Mouse (Mus musculus): Measurements from ENCODE around the gene Lrrc46. TPM values are rescaled to one million over a fixed set of nuclear protein-coding genes. Genes with fewer than 3 reads are reported as not detected.

Gene Lrrc46
- polyA plus RNA-seq, 1 experiment from 2014 or later, result 0.93 TPM

DNA sequence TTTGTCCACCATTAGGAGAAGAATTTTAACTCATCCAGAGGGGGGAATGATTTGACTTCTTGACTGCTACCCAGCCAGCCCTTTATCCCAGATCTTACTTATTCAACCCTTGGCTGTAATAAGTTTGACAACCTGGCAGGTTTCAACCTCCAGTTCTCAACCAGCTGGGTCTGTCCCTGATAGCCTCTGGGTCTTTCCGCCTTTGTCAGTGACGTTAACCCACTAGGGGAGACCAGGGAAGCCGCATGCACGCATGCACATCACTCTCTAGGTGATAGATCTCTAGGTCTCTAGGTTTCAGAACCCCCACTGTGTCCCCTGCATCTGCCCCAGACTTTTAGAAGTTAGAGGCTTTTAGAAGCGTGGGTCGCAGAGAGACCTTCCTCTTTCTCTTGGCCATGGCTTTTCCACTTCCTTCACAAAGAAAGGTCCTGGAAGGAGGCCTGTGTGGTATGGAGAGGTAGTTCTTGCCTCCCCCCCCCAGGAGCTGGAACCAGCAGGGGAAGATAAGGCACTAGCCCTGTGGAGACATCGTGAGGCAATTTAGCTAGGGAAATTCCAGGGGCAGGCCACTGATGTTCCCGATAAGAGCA, 31.9 kb downstream of the Lrrc46 start:
- H3K4me3 ChIP-seq (ENCODE audit: low read depth, low read length), result no peak overlapping the region
- H3K4me1 ChIP-seq (ENCODE audit: control insufficient read depth, insufficient read depth, low read length), result no peaks in the 10 kb centered on the region
- no peak overlapping the region for H3K27ac ChIP-seq (ENCODE audit: low read depth, low read length)
- no peak overlapping the region for H3K9ac ChIP-seq (ENCODE audit: low read depth, low read length)
- H3K27me3 ChIP-seq (ENCODE audit: control insufficient read depth, insufficient read depth, low read length), result peaks cover 50% of the 10 kb centered on the region
- no peaks in the 10 kb centered on the region for H3K36me3 ChIP-seq (ENCODE audit: control insufficient read depth, insufficient read depth, low read length)
- WGBS (ENCODE audit: insufficient replicate concordance), result 25% methylated on average over 8 of the region's 8 CpGs
- no peaks in the 10 kb centered on the region for H3K9me3 ChIP-seq (replicated peaks; ENCODE audit: control insufficient read depth, low read length)
- ATAC-seq (replicated peaks; ENCODE audit: insufficient number of reproducible peaks, low FRiP score, low TSS enrichment), result no peak
- no peak overlapping the region for H3K4me2 ChIP-seq

DNA sequence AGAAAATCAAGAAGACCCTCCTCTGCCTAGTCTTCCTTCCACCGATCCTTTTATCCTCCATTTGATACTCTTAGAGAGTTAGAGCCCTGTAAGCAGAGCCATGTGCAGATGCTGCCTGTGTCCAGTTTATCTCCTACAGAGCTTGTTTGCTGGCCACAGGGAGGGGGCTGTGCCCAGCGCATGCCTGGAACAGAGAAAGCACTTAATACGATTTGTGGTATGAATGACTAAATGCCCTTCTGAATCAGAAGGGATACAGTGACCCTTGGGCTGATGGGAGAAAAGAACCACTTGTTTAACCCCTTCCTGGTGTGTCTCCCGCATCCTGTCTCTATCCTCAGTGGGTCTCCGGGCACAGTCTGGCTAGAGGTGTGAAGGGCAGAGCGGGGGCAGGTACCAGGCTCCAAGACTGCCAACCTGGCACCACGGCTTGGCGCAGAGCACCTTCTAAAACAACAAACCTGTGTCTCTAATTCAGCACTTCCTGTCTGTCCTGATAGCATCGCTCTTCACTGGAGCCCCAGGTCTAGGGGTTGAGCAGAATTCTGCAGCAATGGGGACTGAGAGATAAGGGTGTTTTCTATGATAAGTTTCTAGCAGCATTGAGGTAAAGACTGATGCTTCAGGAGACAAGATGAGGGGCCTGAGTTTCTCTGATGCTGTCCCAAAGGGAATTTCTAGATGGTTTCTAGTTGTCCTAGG, 34.0 kb downstream of the Lrrc46 start:
- no peak for ATAC-seq (replicated peaks; ENCODE audit: insufficient number of reproducible peaks, low FRiP score, low TSS enrichment)
- Histone ChIP-seq H3K4me1 (ENCODE audit: control insufficient read depth, insufficient read depth, low read length) (no peaks in the 10 kb centered on the region), H3K4me2 (no peak overlapping the region), H3K27ac (ENCODE audit: low read depth, low read length) (no peak overlapping the region), H3K9me3 (replicated peaks; ENCODE audit: control insufficient read depth, low read length) (no peaks in the 10 kb centered on the region), H3K9ac (ENCODE audit: low read depth, low read length) (no peak overlapping the region), H3K36me3 (ENCODE audit: control insufficient read depth, insufficient read depth, low read length) (no peaks in the 10 kb centered on the region), H3K4me3 (ENCODE audit: low read depth, low read length) (no peak overlapping the region), H3K27me3 (ENCODE audit: control insufficient read depth, insufficient read depth, low read length) (peaks cover 55% of the 10 kb centered on the region)
- WGBS (ENCODE audit: insufficient replicate concordance), result 50% methylated on average over 9 of the region's 9 CpGs

DNA sequence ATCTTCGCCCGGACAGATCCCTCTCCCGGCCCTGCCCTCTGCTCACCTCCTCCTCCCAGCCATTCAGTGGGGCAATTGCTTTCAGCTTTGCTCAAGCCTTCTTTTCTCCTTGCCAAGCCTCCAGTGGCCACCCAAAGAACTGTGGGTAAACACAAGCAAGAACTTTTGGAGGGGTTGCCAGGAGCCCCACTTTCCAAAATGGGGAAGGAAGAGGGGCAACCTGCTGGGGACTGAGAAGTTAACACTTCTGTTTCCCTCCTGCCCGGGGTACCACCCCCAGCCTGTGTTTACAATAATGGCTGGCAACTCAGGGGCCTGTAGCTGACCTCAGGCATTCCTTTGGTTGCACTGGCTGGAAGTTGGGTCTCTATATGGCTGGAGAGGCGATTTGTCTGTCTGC, 38.0 kb downstream of the Lrrc46 start:
- H3K9me3 ChIP-seq (replicated peaks; ENCODE audit: control insufficient read depth, low read length), result no peaks in the 10 kb centered on the region
- H3K27ac ChIP-seq (ENCODE audit: low read depth, low read length), result no peak overlapping the region
- no peaks in the 10 kb centered on the region for H3K36me3 ChIP-seq (ENCODE audit: control insufficient read depth, insufficient read depth, low read length)
- peaks cover 42% of the 10 kb centered on the region for H3K27me3 ChIP-seq (ENCODE audit: control insufficient read depth, insufficient read depth, low read length)
- H3K4me2 ChIP-seq, result no peak overlapping the region
- H3K9ac ChIP-seq (ENCODE audit: low read depth, low read length), result no peak overlapping the region
- no peak overlapping the region for H3K4me3 ChIP-seq (ENCODE audit: low read depth, low read length)
- H3K4me1 ChIP-seq (ENCODE audit: control insufficient read depth, insufficient read depth, low read length), result no peaks in the 10 kb centered on the region
- 36% methylated on average over 5 of the region's 5 CpGs for WGBS (ENCODE audit: insufficient replicate concordance)
- ATAC-seq (replicated peaks; ENCODE audit: insufficient number of reproducible peaks, low FRiP score, low TSS enrichment), result no peak

- no peak overlapping the region for H3K27ac ChIP-seq (ENCODE audit: low read depth, low read length)
- peaks cover 66% of the 10 kb centered on the region for H3K27me3 ChIP-seq (ENCODE audit: control insufficient read depth, insufficient read depth, low read length)
Observed at GRCm38 (mm10) chr11:96997380-96997956, 43.7 kb downstream of the Lrrc46 start.

DNA sequence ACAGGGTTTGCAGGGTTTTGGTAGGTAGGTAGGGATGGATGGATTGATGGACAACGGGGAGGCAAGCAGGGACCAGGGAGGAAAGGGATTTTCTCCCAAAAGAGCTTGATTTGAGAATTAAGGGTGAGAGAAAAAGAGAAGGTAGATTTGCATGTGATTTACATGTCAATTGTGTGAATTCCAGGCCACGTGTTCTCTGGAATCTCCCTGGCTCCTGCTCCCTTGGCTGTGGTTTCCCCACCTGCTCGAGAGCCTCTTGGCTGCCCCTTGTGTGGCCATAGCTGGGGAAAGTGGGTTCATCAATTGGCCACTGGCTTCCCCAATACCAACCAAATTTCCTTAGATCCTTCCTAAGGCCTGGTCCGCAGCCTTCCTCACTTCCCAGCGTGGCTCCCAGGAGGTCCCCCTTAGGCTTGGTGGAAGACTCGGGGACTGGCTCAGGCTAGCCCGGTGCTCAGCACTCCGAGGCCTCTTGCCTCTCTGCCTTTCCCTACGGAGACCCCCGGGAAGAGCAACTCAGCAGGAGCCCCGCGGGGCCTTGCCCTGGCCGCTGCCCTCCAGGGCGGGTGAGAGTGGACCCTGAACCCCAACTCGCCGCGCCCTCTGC, 44.3 kb downstream of the Lrrc46 start:
- peaks cover 64% of the 10 kb centered on the region for H3K27me3 ChIP-seq (ENCODE audit: control insufficient read depth, insufficient read depth, low read length)
- no peaks in the 10 kb centered on the region for H3K36me3 ChIP-seq (ENCODE audit: control insufficient read depth, insufficient read depth, low read length)
- ATAC-seq (replicated peaks; ENCODE audit: insufficient number of reproducible peaks, low FRiP score, low TSS enrichment), result no peak
- no peak overlapping the region for H3K27ac ChIP-seq (ENCODE audit: low read depth, low read length)
- H3K4me1 ChIP-seq (ENCODE audit: control insufficient read depth, insufficient read depth, low read length), result 0 out of 2 replicates have a peak, but pooled peaks cover 13% of the 10 kb centered on the region
- peak overlapping the region; percentile 64 for H3K4me2 ChIP-seq
- H3K9ac ChIP-seq (ENCODE audit: low read depth, low read length), result peak overlapping the region; percentile 40
- peak overlapping the region; percentile 36 for H3K4me3 ChIP-seq (ENCODE audit: low read depth, low read length)
- 11% methylated on average over 17 of the region's 17 CpGs for WGBS (ENCODE audit: insufficient replicate concordance)
- no peaks in the 10 kb centered on the region for H3K9me3 ChIP-seq (replicated peaks; ENCODE audit: control insufficient read depth, low read length)

More at GRCm38 (mm10) chr11:96997380-96997956, 43.7 kb downstream of the Lrrc46 start:
- ATAC-seq (replicated peaks; ENCODE audit: insufficient number of reproducible peaks, low FRiP score, low TSS enrichment), result no peak
- Histone ChIP-seq H3K9me3 (replicated peaks; ENCODE audit: control insufficient read depth, low read length) (no peaks in the 10 kb centered on the region), H3K4me2 (peak overlapping the region; percentile 64), H3K4me3 (ENCODE audit: low read depth, low read length) (peak overlapping the region; percentile 36), H3K4me1 (ENCODE audit: control insufficient read depth, insufficient read depth, low read length) (0 out of 2 replicates have a peak, but pooled peaks cover 9% of the 10 kb centered on the region), H3K36me3 (ENCODE audit: control insufficient read depth, insufficient read depth, low read length) (no peaks in the 10 kb centered on the region), H3K9ac (ENCODE audit: low read depth, low read length) (peak overlapping the region; percentile 40)
- WGBS (ENCODE audit: insufficient replicate concordance), result 4% methylated on average over 30 of the region's 30 CpGs

GRCm38 (mm10) chr11:96995836-96996772, 45.1 kb downstream of the Lrrc46 start:
- H3K4me3 ChIP-seq (ENCODE audit: low read depth, low read length), result no peak overlapping the region
- no peaks in the 10 kb centered on the region for H3K36me3 ChIP-seq (ENCODE audit: control insufficient read depth, insufficient read depth, low read length)
- H3K9ac ChIP-seq (ENCODE audit: low read depth, low read length), result no peak overlapping the region
- no peak overlapping the region for H3K4me2 ChIP-seq
- WGBS (ENCODE audit: insufficient replicate concordance), result 64% methylated on average over 15 of the region's 15 CpGs
- H3K27ac ChIP-seq (ENCODE audit: low read depth, low read length), result no peak overlapping the region
- H3K27me3 ChIP-seq (ENCODE audit: control insufficient read depth, insufficient read depth, low read length), result peaks cover 56% of the 10 kb centered on the region
- no peak for ATAC-seq (replicated peaks; ENCODE audit: insufficient number of reproducible peaks, low FRiP score, low TSS enrichment)
- H3K9me3 ChIP-seq (replicated peaks; ENCODE audit: control insufficient read depth, low read length), result no peaks in the 10 kb centered on the region
- H3K4me1 ChIP-seq (ENCODE audit: control insufficient read depth, insufficient read depth, low read length), result 0 out of 2 replicates have a peak, but pooled peaks cover 13% of the 10 kb centered on the region

DNA sequence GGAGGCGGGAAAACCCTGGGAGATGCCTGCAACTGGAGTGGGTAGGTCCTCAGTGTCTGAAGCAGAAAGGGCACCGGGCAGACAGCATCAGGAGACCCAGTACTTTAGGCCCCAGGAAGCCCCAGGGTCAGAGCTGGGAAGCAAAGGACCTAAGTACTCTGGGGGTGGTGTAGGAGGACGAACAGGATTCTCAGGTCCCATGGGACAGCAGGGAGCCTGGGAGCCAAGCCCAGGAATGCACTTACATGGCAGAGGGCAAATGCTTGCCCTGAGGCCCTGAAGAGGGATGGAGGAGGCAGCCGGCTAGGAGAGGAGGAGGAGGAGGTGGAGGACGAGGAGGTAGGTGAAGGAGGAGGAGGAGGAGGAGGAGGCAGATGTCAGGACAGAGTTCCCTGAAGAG, 46.2 kb downstream of the Lrrc46 start:
- Histone ChIP-seq H3K4me3 (ENCODE audit: low read depth, low read length) (no peak overlapping the region), H3K4me2 (no peak overlapping the region), H3K27me3 (ENCODE audit: control insufficient read depth, insufficient read depth, low read length) (peaks cover 56% of the 10 kb centered on the region), H3K4me1 (ENCODE audit: control insufficient read depth, insufficient read depth, low read length) (0 out of 2 replicates have a peak, but pooled peaks cover 13% of the 10 kb centered on the region), H3K9ac (ENCODE audit: low read depth, low read length) (no peak overlapping the region), H3K27ac (ENCODE audit: low read depth, low read length) (no peak overlapping the region), H3K9me3 (replicated peaks; ENCODE audit: control insufficient read depth, low read length) (no peaks in the 10 kb centered on the region), H3K36me3 (ENCODE audit: control insufficient read depth, insufficient read depth, low read length) (no peaks in the 10 kb centered on the region)
- ATAC-seq (replicated peaks; ENCODE audit: insufficient number of reproducible peaks, low FRiP score, low TSS enrichment), result no peak
- 29% methylated on average over 5 of the region's 5 CpGs for WGBS (ENCODE audit: insufficient replicate concordance)

Measured in heart, embryonic 11.5 days (tissue).